ENCODE assay signal across 12 mouse cellular contexts in the genomic region with DNA sequence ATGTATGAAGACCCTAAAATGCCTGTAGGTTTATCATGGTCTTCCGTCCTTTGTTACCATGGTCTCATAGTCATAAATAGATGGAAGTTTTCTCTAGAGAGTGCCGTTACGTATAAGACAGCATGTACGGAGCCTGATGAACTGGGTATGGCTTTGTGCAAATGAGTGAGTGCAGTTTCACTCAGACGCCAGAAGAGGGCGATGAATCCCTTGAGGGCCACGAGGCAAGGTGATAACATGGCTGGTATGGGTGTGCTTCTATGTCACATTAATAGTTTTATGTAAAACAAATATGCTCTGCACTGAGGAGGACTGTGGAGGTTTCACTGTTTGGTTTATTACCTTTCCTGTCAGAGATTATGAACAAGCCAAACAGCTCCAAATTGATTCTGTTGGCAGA. TPM values are rescaled to one million over a fixed set of nuclear protein-coding genes. Genes with fewer than 3 reads are reported as not detected.
DNase-seq lines count a peak whose midpoint lies in the region; ATAC-seq lines count a peak whose summit lies in the region.
"Had no signal": no experiment of that assay in that cellular context is flagged by ENCODE, and none has a peak within 500 bp of the region (broad histone marks: within the 10 kb centered on the region; RNA-seq: fewer than 3 reads in every experiment).

No protein-coding gene starts in this region.

- no peaks in the 10 kb centered on the region for H3K4me1 ChIP-seq in hindbrain, embryonic 11.5 days (replicated peaks; ENCODE audit: control insufficient read depth, insufficient read depth, low read length)
- H3K4me1 ChIP-seq in hindbrain, embryonic 13.5 days (replicated peaks) = no peaks in the 10 kb centered on the region
- H3K4me1 ChIP-seq: intestine, embryonic 15.5 days; liver, embryonic 13.5 days had no signal

- no peak overlapping the region for H3K4me2 ChIP-seq in hindbrain, embryonic 11.5 days (replicated peaks; ENCODE audit: low read depth, low read length)
- H3K4me2 ChIP-seq in hindbrain, embryonic 13.5 days = no peak overlapping the region
- H3K4me2 ChIP-seq: intestine, embryonic 15.5 days; liver, embryonic 13.5 days had no signal

- DNase-seq in hindbrain, embryonic 11.5 days (ENCODE audit: low spot score) = peak; percentile 27
- DNase-seq in A20 (ENCODE audit: low read depth, low spot score) (peak; percentile 62), ZHBTc4 (ENCODE audit: low read depth, low spot score) (peak; percentile 77)
- no peak for DNase-seq in frontal cortex, postnatal 10 days (ENCODE audit: low spot score in 2 of 2)
- no peak for DNase-seq in ovary, postnatal 36 days (ENCODE audit: low spot score)
- no peak for DNase-seq in layer of hippocampus, postnatal 25 days (ENCODE audit: extremely low spot score in 1 of 2, low spot score in 1 of 2)
- DNase-seq: cerebellum, postnatal 36 days; gastrocnemius, postnatal 10 days; liver, embryonic 13.5 days had no signal

- no peaks in the 10 kb centered on the region for H3K36me3 ChIP-seq in hindbrain, embryonic 11.5 days (ENCODE audit: control insufficient read depth, insufficient read depth, low read length)
- no peaks in the 10 kb centered on the region for H3K36me3 ChIP-seq in hindbrain, embryonic 13.5 days
- H3K36me3 ChIP-seq: intestine, embryonic 15.5 days; liver, embryonic 13.5 days had no signal

- no peaks in the 10 kb centered on the region for H3K9me3 ChIP-seq in hindbrain, embryonic 11.5 days (ENCODE audit: control insufficient read depth, low read length)
- no peaks in the 10 kb centered on the region for H3K9me3 ChIP-seq in hindbrain, embryonic 13.5 days
- H3K9me3 ChIP-seq: intestine, embryonic 15.5 days had no signal

- no peaks in the 10 kb centered on the region for H3K27me3 ChIP-seq in hindbrain, embryonic 11.5 days (ENCODE audit: control insufficient read depth, insufficient read depth, low read length)
- no peaks in the 10 kb centered on the region for H3K27me3 ChIP-seq in hindbrain, embryonic 13.5 days
- H3K27me3 ChIP-seq: intestine, embryonic 15.5 days; liver, embryonic 13.5 days had no signal

- no peak overlapping the region for H3K27ac ChIP-seq in hindbrain, embryonic 11.5 days (ENCODE audit: low read depth, low read length)
- H3K27ac ChIP-seq in hindbrain, embryonic 13.5 days = no peak overlapping the region
- H3K27ac ChIP-seq: intestine, embryonic 15.5 days; liver, embryonic 13.5 days had no signal

- 77% methylated on average over 7 of the region's 7 CpGs for WGBS in hindbrain, embryonic 11.5 days
- WGBS in hindbrain, embryonic 13.5 days = 66% methylated on average over 7 of the region's 7 CpGs

- no peak overlapping the region for H3K9ac ChIP-seq in hindbrain, embryonic 11.5 days (ENCODE audit: low read depth, low read length)
- no peak overlapping the region for H3K9ac ChIP-seq in hindbrain, embryonic 13.5 days
- H3K9ac ChIP-seq: intestine, embryonic 15.5 days; liver, embryonic 13.5 days had no signal

- H3K4me3 ChIP-seq in hindbrain, embryonic 11.5 days (ENCODE audit: low read depth, low read length) = no peak overlapping the region
- H3K4me3 ChIP-seq in hindbrain, embryonic 13.5 days = no peak overlapping the region
- H3K4me3 ChIP-seq: intestine, embryonic 15.5 days; liver, embryonic 13.5 days had no signal

- ATAC-seq in hindbrain, embryonic 11.5 days (ENCODE audit: low FRiP score) = no peak
- no peak for ATAC-seq in hindbrain, embryonic 13.5 days (ENCODE audit: low FRiP score)
- ATAC-seq in megakaryocyte-erythroid progenitor cell, adult 5-6 weeks (replicated peaks; ENCODE audit: low FRiP score, low TSS enrichment, poor library complexity, severe bottlenecking) = peak; percentile 70
- ATAC-seq: intestine, embryonic 15.5 days had no signal

RNA-seq across cellular contexts. Expression of a gene that starts 39.7 kb away (rescaled TPM):
- polyA plus RNA-seq in hindbrain, embryonic 11.5 days (2014; fragmentation: Nextera tagmentation; extraction: Ambion mirVana) = 65.1 and 68.5 TPM in 2 replicates
- polyA plus RNA-seq in hindbrain, embryonic 13.5 days (2015; fragmentation: Nextera tagmentation; extraction: Ambion mirVana) = 41.9 and 44.7 TPM in 2 replicates
- total RNA-seq in megakaryocyte-erythroid progenitor cell, adult 5-6 weeks (2014; fragmentation: Nextera tagmentation) = 123 and 132 TPM in 2 replicates
- total RNA-seq in megakaryocyte-erythroid progenitor cell, adult 5-6 weeks (2017) = 149 and 153 TPM in 2 replicates
- total RNA-seq in layer of hippocampus, postnatal 25 days (2021) = 10 to 100 TPM; 47.5 to 48.9 TPM

RNA-seq across cellular contexts. Expression of a gene that starts 39.8 kb away (rescaled TPM):
- polyA plus RNA-seq in hindbrain, embryonic 11.5 days (2014; fragmentation: Nextera tagmentation; extraction: Ambion mirVana) = 149 and 153 TPM in 2 replicates
- polyA plus RNA-seq in hindbrain, embryonic 13.5 days (2015; fragmentation: Nextera tagmentation; extraction: Ambion mirVana) = 73.7 and 79.9 TPM in 2 replicates
- total RNA-seq in megakaryocyte-erythroid progenitor cell, adult 5-6 weeks (2014; fragmentation: Nextera tagmentation) = 38.0 and 40.2 TPM in 2 replicates
- total RNA-seq in megakaryocyte-erythroid progenitor cell, adult 5-6 weeks (2017) = 64.6 and 71.3 TPM in 2 replicates
- total RNA-seq in layer of hippocampus, postnatal 25 days (2021) = 10 to 100 TPM; 24.9 to 27.5 TPM

Comparison
In these comparisons a context has a peak if more than half of its experiments do, and no peak if none do; other contexts are left out.
1. DNase-seq: peak in hindbrain, embryonic 11.5 days (single experiment), A20 (single experiment) and ZHBTc4 (single experiment); none in frontal cortex, postnatal 10 days (0 of 2), ovary, postnatal 36 days (single experiment) and layer of hippocampus, postnatal 25 days (0 of 2).